Mouse (Mus musculus) G1E (cell line): ENCODE data around the gene Tnfaip8l3. TPM values are rescaled to one million over a fixed set of nuclear protein-coding genes. Genes with fewer than 3 reads are reported as not detected.

ENCODE experiments used
- ATAC-seq: 2 replicates; pipeline ENCODE4 v1.8.0; 2016; ENCODE audit warnings: mild to moderate bottlenecking; ENCODE audit not compliant: insufficient number of reproducible peaks, poor library complexity, low FRiP score, severe bottlenecking; ENCODE audit errors: extremely low read depth
- DNase-seq: peaks from one replicate; pipeline ENCODE4 v3.0.0; 2012; ENCODE audit warnings: low spot score
- H3K27me3 ChIP-seq: 2 replicates; pipeline ENCODE4 v1.6.1; 2012; ENCODE audit warnings: mild to moderate bottlenecking, low read length, inconsistent platforms; ENCODE audit not compliant: insufficient read depth
- H3K36me3 ChIP-seq: replicated peaks from 2 replicates; pipeline ENCODE3; 2012; ENCODE audit warnings: mild to moderate bottlenecking, inconsistent platforms
- H3K4me1 ChIP-seq: 2 replicates; pipeline ENCODE4 v1.6.1; 2012; ENCODE audit warnings: low read depth, low read length, inconsistent platforms, mixed read lengths; ENCODE audit not compliant: insufficient read depth
- H3K4me3 ChIP-seq: 2 replicates; pipeline ENCODE4 v1.5.1; 2012; ENCODE audit warnings: low read depth, mild to moderate bottlenecking, inconsistent platforms, low read length, moderate library complexity, mixed read lengths
- H3K9me3 ChIP-seq: replicated peaks from 2 replicates; pipeline ENCODE4 v1.6.1; 2012; ENCODE audit warnings: inconsistent platforms
- CTCF ChIP-seq: IDR thresholded peaks from 2 replicates; pipeline ENCODE4 v1.5.1; 2012; ENCODE audit warnings: low read depth, low read length, inconsistent platforms, mixed read lengths
- GATA1 ChIP-seq: IDR thresholded peaks from 2 replicates; pipeline ENCODE4 v1.6.1; 2012; ENCODE audit warnings: borderline replicate concordance, low read length, inconsistent platforms, mixed read lengths
- GATA2 ChIP-seq: IDR thresholded peaks from 2 replicates; pipeline ENCODE4 v1.6.1; 2012; ENCODE audit warnings: low read depth, low read length, inconsistent platforms, borderline replicate concordance
- POLR2AphosphoS5 ChIP-seq: IDR thresholded peaks from 2 replicates; pipeline ENCODE4 v1.6.1; 2012; ENCODE audit warnings: low read depth, low read length, inconsistent platforms; ENCODE audit not compliant: insufficient replicate concordance
- TAL1 ChIP-seq: conservative IDR thresholded peaks from 2 replicates; pipeline ENCODE4 v1.6.1; 2012; ENCODE audit warnings: low read depth, low read length, inconsistent platforms, mixed read lengths
- polyA plus RNA-seq: library from polyadenylated mRNA; stranded (reverse); fragments of >175 nt; gene quantifications from 2 replicates; pipeline ENCODE4 v1.2.3, GENCODE M21; 2012
- total RNA-seq, 2 experiments: library from RNA; stranded (forward) in 1 of 2; stranded (reverse) in 1 of 2; fragments of 200-1000 nt in 1 of 2; fragments of >200 nt in 1 of 2; fragmentation: Nextera tagmentation in 1 of 2; gene quantifications; 2 replicates each; pipeline ENCODE4 v1.2.3; 2014 to 2017

The Tnfaip8l3 gene
- total RNA-seq (2014; fragmentation: Nextera tagmentation) (not detected in 2 replicates), total RNA-seq (2017) (0.06 and 0.11 TPM in 2 replicates), polyA plus RNA-seq (not detected in 2 replicates)

- H3K9me3 ChIP-seq, result no peaks in the 10 kb centered on the region
- TF ChIP-seq GATA1 (no peak), TAL1 (no peak), GATA2 (no peak), CTCF (no peak), POLR2AphosphoS5 (no peak)
- no peaks in the 10 kb centered on the region for H3K4me1 ChIP-seq
- no peaks in the 10 kb centered on the region for H3K36me3 ChIP-seq
- H3K4me3 ChIP-seq, result no peak within 1 kb of the TSS
- no peak for DNase-seq
- no peaks in the 10 kb centered on the region for H3K27me3 ChIP-seq
- no peak for ATAC-seq
Measured at GRCm38 (mm10) chr9:54068032-54068649, at the start of gene Tnfaip8l3. Gene Tnfaip8l3 (minus strand): TSS chr9:54068388.

- Histone ChIP-seq H3K27me3 (no peaks in the 10 kb centered on the region), H3K9me3 (no peaks in the 10 kb centered on the region), H3K36me3 (no peaks in the 10 kb centered on the region), H3K4me1 (no peaks in the 10 kb centered on the region), H3K4me3 (no peak overlapping the region)
- TF ChIP-seq GATA1 (no peak), POLR2AphosphoS5 (no peak), GATA2 (no peak), CTCF (no peak), TAL1 (no peak)
- no peak for DNase-seq
- no peak for ATAC-seq
Measured at GRCm38 (mm10) chr9:54112726-54113125, 44.5 kb upstream of the Tnfaip8l3 start.

DNA sequence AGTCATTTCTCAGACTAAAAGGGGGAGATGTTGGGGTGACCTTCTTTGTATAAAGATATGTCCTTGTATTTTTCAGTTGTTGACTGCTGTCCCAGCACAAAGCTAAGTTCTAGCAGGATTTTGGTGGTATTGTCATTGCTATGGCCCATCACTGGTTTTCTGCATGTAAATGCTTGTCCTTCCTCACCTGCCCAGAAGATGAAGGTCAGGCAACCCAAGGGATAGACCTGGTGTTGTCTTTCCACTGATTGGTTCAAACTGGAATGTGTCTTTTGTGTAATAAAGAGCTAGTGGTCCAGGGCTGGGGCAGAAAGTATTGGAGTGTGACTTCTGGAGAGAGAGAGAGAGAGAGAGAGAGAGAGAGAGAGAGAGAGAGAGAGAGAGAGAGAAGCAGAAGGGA lies 30.4 kb upstream of the Tnfaip8l3 start:
- H3K4me3 ChIP-seq, result no peak overlapping the region
- TF ChIP-seq GATA1 (no peak), GATA2 (no peak), CTCF (no peak), POLR2AphosphoS5 (no peak), TAL1 (no peak)
- no peak for ATAC-seq
- no peaks in the 10 kb centered on the region for H3K27me3 ChIP-seq
- no peaks in the 10 kb centered on the region for H3K36me3 ChIP-seq
- no peak for DNase-seq
- no peaks in the 10 kb centered on the region for H3K9me3 ChIP-seq
- no peaks in the 10 kb centered on the region for H3K4me1 ChIP-seq

DNA sequence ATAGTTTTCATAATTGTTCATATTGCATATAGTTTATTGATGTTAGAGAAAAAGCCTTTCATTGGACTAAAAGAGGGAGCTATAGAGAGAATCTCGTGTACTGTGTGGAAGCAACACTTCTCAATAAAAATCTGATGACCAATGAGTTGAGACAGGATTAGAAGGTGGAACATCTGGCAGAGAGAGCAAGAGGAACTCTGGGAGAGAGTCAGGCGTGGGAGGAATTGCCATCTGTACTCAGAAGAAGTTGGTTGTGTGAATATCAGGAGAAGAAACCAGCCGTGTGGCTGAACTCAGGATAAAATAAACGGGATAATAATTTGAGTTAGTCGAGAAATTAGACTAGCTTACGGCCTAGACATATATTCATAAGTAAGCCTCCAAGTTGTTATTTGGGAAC lies 28.9 kb upstream of the Tnfaip8l3 start:
- Histone ChIP-seq H3K4me3 (no peak overlapping the region), H3K4me1 (no peaks in the 10 kb centered on the region), H3K27me3 (no peaks in the 10 kb centered on the region), H3K9me3 (no peaks in the 10 kb centered on the region), H3K36me3 (no peaks in the 10 kb centered on the region)
- TF ChIP-seq GATA2, result no peak
- no peak for TF ChIP-seq TAL1
- no peak for TF ChIP-seq POLR2AphosphoS5
- TF ChIP-seq CTCF, result no peak
- TF ChIP-seq GATA1, result no peak
- no peak for ATAC-seq
- DNase-seq, result no peak

DNA sequence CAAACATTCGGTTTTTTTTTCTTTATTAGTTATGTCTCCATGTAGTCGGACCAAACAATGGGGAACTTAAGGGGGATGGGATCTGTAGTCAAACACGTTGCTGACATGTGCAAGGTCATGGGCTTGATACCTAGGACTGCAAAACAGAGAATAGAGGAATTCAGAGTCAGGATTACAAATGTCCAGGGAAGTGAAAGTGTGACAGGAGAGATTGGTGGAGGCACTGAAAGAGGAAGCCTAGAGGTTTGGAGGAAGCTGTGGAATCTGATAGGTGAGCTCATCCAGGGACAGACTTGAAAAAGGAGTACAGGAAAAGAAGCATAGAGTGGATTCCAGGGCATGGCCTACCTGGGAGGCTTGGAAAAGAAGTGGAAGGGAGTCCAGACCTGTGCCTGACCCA lies 16.1 kb upstream of the Tnfaip8l3 start:
- no peaks in the 10 kb centered on the region for H3K36me3 ChIP-seq
- no peak for TF ChIP-seq POLR2AphosphoS5
- TF ChIP-seq GATA2, result no peak
- TF ChIP-seq TAL1, result no peak
- no peaks in the 10 kb centered on the region for H3K9me3 ChIP-seq
- no peak overlapping the region for H3K4me3 ChIP-seq
- H3K27me3 ChIP-seq, result no peaks in the 10 kb centered on the region; the same call in 1 of the 2 replicates
- no peaks in the 10 kb centered on the region for H3K4me1 ChIP-seq
- DNase-seq (no peak), ATAC-seq (no peak)

DNA sequence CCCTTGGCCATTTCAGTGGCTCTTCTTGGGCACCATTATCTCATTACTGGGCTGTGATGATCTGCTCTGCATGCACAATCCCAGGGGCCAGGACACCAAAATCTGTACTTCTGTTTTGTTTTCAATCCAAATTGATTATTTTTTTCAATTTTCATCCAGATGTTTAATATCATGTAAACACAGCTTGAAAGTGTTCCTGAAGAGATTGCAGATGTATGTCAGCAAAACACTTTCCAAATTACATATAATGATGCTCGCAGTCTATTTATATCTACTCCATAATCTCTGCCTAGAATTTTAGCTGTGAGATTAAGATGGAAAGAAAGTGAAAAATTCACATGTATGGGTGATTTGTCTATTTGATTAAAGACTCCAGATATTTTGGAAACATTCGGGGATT lies 9.6 kb upstream of the Tnfaip8l3 start:
- TF ChIP-seq TAL1, result no peak
- TF ChIP-seq CTCF, result no peak
- no peak for TF ChIP-seq GATA1
- no peak for TF ChIP-seq POLR2AphosphoS5
- no peak for TF ChIP-seq GATA2
- H3K4me1 ChIP-seq, result no peaks in the 10 kb centered on the region
- H3K4me3 ChIP-seq, result no peak overlapping the region
- H3K36me3 ChIP-seq, result no peaks in the 10 kb centered on the region
- no peak for ATAC-seq
- no peaks in the 10 kb centered on the region; the same call in 1 of the 2 replicates for H3K27me3 ChIP-seq
- DNase-seq, result no peak
- no peaks in the 10 kb centered on the region for H3K9me3 ChIP-seq
